Mouse (Mus musculus): ENCODE data around the gene Mvk.

GRCm38 (mm10) chr5:114468007-114468406 lies 23.9 kb downstream of the Mvk start:
- TF ChIP-seq CTCF (IDR thresholded peaks at IDR 0.05; ENCODE audit: borderline replicate concordance, control insufficient read depth, extremely low read depth, insufficient read depth, low read length, poor library complexity) = no peak
- no peak for TF ChIP-seq POLR2A (IDR thresholded peaks at IDR 0.05; ENCODE audit: control insufficient read depth, extremely low read depth, insufficient read depth, low read length, poor library complexity)

Measured in thymus, adult 2 months (tissue).